Mouse (Mus musculus) CH12.LX (cell line): ENCODE measurements around the gene Tmem117. TPM values are rescaled to one million over a fixed set of nuclear protein-coding genes. Genes with fewer than 3 reads are reported as not detected.

Experiments used
- DNase-seq: peaks from one replicate; pipeline ENCODE4 v3.0.0-alpha.2; 2013; ENCODE audit errors: extremely low read depth
- H3K27ac ChIP-seq: 2 replicates; pipeline ENCODE4 v1.5.1; 2012; ENCODE audit warnings: low read depth, mild to moderate bottlenecking, control low read depth, moderate library complexity; ENCODE audit not compliant: insufficient read depth
- H3K27me3 ChIP-seq: replicated peaks from 2 replicates; pipeline ENCODE3; 2012; ENCODE audit warnings: inconsistent platforms
- H3K36me3 ChIP-seq, 2 experiments: replicated peaks in 1 of 2; 2 replicates each; pipeline versions ENCODE3 to v1.6.1; 2012; ENCODE audit warnings: inconsistent platforms in 1 of 2, low read length in 1 of 2, mild to moderate bottlenecking in 1 of 2, mixed read lengths in 1 of 2, moderate library complexity in 1 of 2; ENCODE audit not compliant: control insufficient read depth in 1 of 2, insufficient read depth in 1 of 2
- H3K4me1 ChIP-seq, 2 experiments: 2 replicates each; pipeline ENCODE4 v1.6.1; 2012; ENCODE audit warnings: inconsistent platforms in 1 of 2, moderate library complexity in 1 of 2; ENCODE audit not compliant: insufficient read depth in 2 of 2, control insufficient read depth in 1 of 2
- H3K4me2 ChIP-seq: 2 replicates; pipeline ENCODE4 v1.6.1; 2012; ENCODE audit warnings: low read depth, mild to moderate bottlenecking, control low read depth; ENCODE audit not compliant: poor library complexity, insufficient read depth, severe bottlenecking
- H3K4me3 ChIP-seq, 3 experiments: fragments of 150-350 bp in 1 of 3; sonication (generic) in 1 of 3; replicated peaks in 1 of 3; 2 replicates each; pipeline versions ENCODE3 to v1.5.1; 2011 to 2012; ENCODE audit warnings: low read depth in 2 of 3, low read length in 2 of 3, mild to moderate bottlenecking in 2 of 3, moderate library complexity in 2 of 3, control low read depth in 1 of 3, improper control_type of control experiment in 1 of 3, inconsistent platforms in 1 of 3, mixed read lengths in 1 of 3; ENCODE audit not compliant: poor library complexity in 1 of 3
- H3K79me2 ChIP-seq: replicated peaks from 2 replicates; pipeline ENCODE4 v1.6.1; 2012; ENCODE audit warnings: mild to moderate bottlenecking, moderate library complexity; ENCODE audit not compliant: control insufficient read depth, poor library complexity, insufficient read depth, severe bottlenecking; ENCODE audit errors: extremely low read depth
- H3K9ac ChIP-seq: 2 replicates; pipeline ENCODE4 v1.6.1; 2012; ENCODE audit warnings: low read depth, mild to moderate bottlenecking, control low read depth, moderate library complexity; ENCODE audit not compliant: insufficient read depth
- H3K9me3 ChIP-seq: replicated peaks from 2 replicates; pipeline ENCODE3; 2012; ENCODE audit warnings: low read length, inconsistent platforms, mixed read lengths
- BHLHE40 ChIP-seq: IDR thresholded peaks from 2 replicates; pipeline ENCODE4 v1.6.1; 2011; ENCODE audit warnings: mild to moderate bottlenecking, low read depth, low read length, improper control_type of control experiment
- CHD2 ChIP-seq: IDR thresholded peaks from 2 replicates; pipeline ENCODE4 v1.6.1; 2011; ENCODE audit warnings: low read length, improper control_type of control experiment
- CTCF ChIP-seq, 2 experiments: IDR thresholded peaks in 1 of 2; conservative IDR thresholded peaks in 1 of 2; 2 replicates each; pipeline ENCODE4 v1.5.1; 2011 to 2012; ENCODE audit warnings: low read depth in 2 of 2, low read length in 2 of 2, improper control_type of control experiment in 1 of 2, inconsistent platforms in 1 of 2, mild to moderate bottlenecking in 1 of 2, moderate library complexity in 1 of 2
- EP300 ChIP-seq: IDR thresholded peaks from 2 replicates; pipeline ENCODE4 v1.6.1; 2011; ENCODE audit warnings: low read length, improper control_type of control experiment
- ETS1 ChIP-seq: conservative IDR thresholded peaks from 2 replicates; pipeline ENCODE4 v1.6.1; 2012; ENCODE audit warnings: low read depth, mild to moderate bottlenecking, inconsistent platforms, low read length, improper control_type of control experiment, moderate library complexity
- JUN ChIP-seq: IDR thresholded peaks from 2 replicates; pipeline ENCODE4 v1.6.1; 2011; ENCODE audit warnings: low read depth, mild to moderate bottlenecking, low read length, improper control_type of control experiment, moderate library complexity; ENCODE audit not compliant: insufficient read depth
- MAFK ChIP-seq: IDR thresholded peaks from 2 replicates; pipeline ENCODE4 v1.6.1; 2011; ENCODE audit warnings: low read length, improper control_type of control experiment; ENCODE audit not compliant: insufficient replicate concordance
- MAZ ChIP-seq: IDR thresholded peaks from 2 replicates; pipeline ENCODE4 v1.6.1; 2012; ENCODE audit warnings: low read depth, mild to moderate bottlenecking, inconsistent platforms, low read length, improper control_type of control experiment, moderate library complexity
- MXI1 ChIP-seq: IDR thresholded peaks from 2 replicates; pipeline ENCODE4 v1.6.1; 2011; ENCODE audit warnings: mild to moderate bottlenecking, low read depth, low read length, improper control_type of control experiment
- NRF1 ChIP-seq: IDR thresholded peaks from 2 replicates; pipeline ENCODE4 v1.6.1; 2014; ENCODE audit warnings: low read depth, mild to moderate bottlenecking, inconsistent platforms, low read length, improper control_type of control experiment, moderate library complexity
- POLR2A ChIP-seq: IDR thresholded peaks from 2 replicates; pipeline ENCODE4 v1.6.1; 2011; ENCODE audit warnings: low read depth, mild to moderate bottlenecking, improper control_type of control experiment, low read length
- RAD21 ChIP-seq: IDR thresholded peaks from 2 replicates; pipeline ENCODE4 v1.6.1; 2011; ENCODE audit warnings: low read depth, mild to moderate bottlenecking, low read length, improper control_type of control experiment, moderate library complexity
- RCOR1 ChIP-seq: conservative IDR thresholded peaks from 2 replicates; pipeline ENCODE4 v1.6.1; 2012; ENCODE audit warnings: low read depth, mild to moderate bottlenecking, inconsistent platforms, low read length, improper control_type of control experiment
- SIN3A ChIP-seq: IDR thresholded peaks from 2 replicates; pipeline ENCODE4 v1.6.1; 2012; ENCODE audit warnings: low read length, improper control_type of control experiment, inconsistent platforms
- SMC3 ChIP-seq: IDR thresholded peaks from 2 replicates; pipeline ENCODE4 v1.6.1; 2011; ENCODE audit warnings: low read depth, low read length, improper control_type of control experiment
- TBP ChIP-seq: conservative IDR thresholded peaks from 2 replicates; pipeline ENCODE4 v1.6.1; 2011; ENCODE audit warnings: low read depth, low read length, improper control_type of control experiment
- UBTF ChIP-seq: IDR thresholded peaks from 2 replicates; pipeline ENCODE4 v1.6.1; 2012; ENCODE audit warnings: low read depth, mild to moderate bottlenecking, inconsistent platforms, low read length, improper control_type of control experiment, moderate library complexity
- USF1 ChIP-seq: IDR thresholded peaks from 2 replicates; pipeline ENCODE4 v1.6.1; 2014; ENCODE audit warnings: low read depth, mild to moderate bottlenecking, inconsistent platforms, low read length, improper control_type of control experiment
- USF2 ChIP-seq: conservative IDR thresholded peaks from 2 replicates; pipeline ENCODE4 v1.6.1; 2011; ENCODE audit warnings: low read depth, low read length, improper control_type of control experiment
- ZC3H11A ChIP-seq: IDR thresholded peaks from 2 replicates; pipeline ENCODE4 v1.6.1; 2012; ENCODE audit warnings: low read depth, mild to moderate bottlenecking, inconsistent platforms, low read length, improper control_type of control experiment
- ZMIZ1 ChIP-seq: IDR thresholded peaks from 2 replicates; pipeline ENCODE4 v1.6.1; 2012; ENCODE audit warnings: low read depth, mild to moderate bottlenecking, inconsistent platforms, low read length, improper control_type of control experiment
- ZNF384 ChIP-seq: IDR thresholded peaks from 2 replicates; pipeline ENCODE4 v1.6.1; 2012; ENCODE audit warnings: low read depth, low read length, improper control_type of control experiment, inconsistent platforms
- dilution Hi-C: fragments of 300-500 bp; cut with MboI; formaldehyde crosslinking; loops from 2 replicates; pipeline ENCODE4 v1.14.3; 2020; ENCODE audit warnings: low sequenced_read_pairs; ENCODE audit not compliant: extremely low pct_unique_long_range_greater_than_20kb, extremely low pct_ligation_motif_present
- in situ Hi-C: fragments of 300-500 bp; cut with MboI; formaldehyde crosslinking; loops from 3 replicates; pipeline ENCODE4 v1.14.3; 2019; ENCODE audit warnings: low sequenced_read_pairs, low pct_ligation_motif_present, low pct_unique_long_range_greater_than_20kb, mixed read lengths
- polyA plus RNA-seq: library from polyadenylated mRNA; unstranded; fragments of >175 nt; gene quantifications from 2 replicates; pipeline ENCODE4 v1.2.1, GENCODE M21; 2012; ENCODE audit warnings: low read depth; ENCODE audit not compliant: insufficient read length
- total RNA-seq, 2 experiments: library from RNA; depleted of rRNA; stranded (reverse); fragments of 300-350 nt in 1 of 2; fragments of >200 nt in 1 of 2; gene quantifications; 2 replicates each; pipeline ENCODE4 v1.2.3; 2012 to 2014

Tmem117 gene
- total and polyA plus RNA-seq, 3 experiments, result not detected

- no peak for DNase-seq
- H3K27ac ChIP-seq, result no peak overlapping the region
- peaks cover 0 to 12% of the 10 kb centered on the region in 2 experiments; a peak in 2 of 4 replicates for H3K4me1 ChIP-seq
- H3K36me3 ChIP-seq, result peaks cover 59 to 75% of the 10 kb centered on the region in 2 experiments
- H3K9me3 ChIP-seq, result no peaks in the 10 kb centered on the region
- in situ Hi-C loops, result no loop called here
- H3K9ac ChIP-seq, result no peak overlapping the region
- no peaks in the 10 kb centered on the region for H3K27me3 ChIP-seq
- peaks cover 18% of the 10 kb centered on the region for H3K79me2 ChIP-seq
- no peak for TF ChIP-seq MXI1
- no peak for TF ChIP-seq ZNF384
- TF ChIP-seq SMC3, result no peak
- no peak for TF ChIP-seq JUN
- no peak for TF ChIP-seq CHD2
- no peak for TF ChIP-seq ZMIZ1
- no peak for TF ChIP-seq ZC3H11A
- no peak for TF ChIP-seq USF1
- TF ChIP-seq RCOR1, result no peak
- no peak for TF ChIP-seq USF2
- TF ChIP-seq SIN3A, result no peak
- no peak for TF ChIP-seq MAZ
- no peak for TF ChIP-seq EP300
- TF ChIP-seq MAFK, result no peak
- no peak for TF ChIP-seq ETS1
- TF ChIP-seq UBTF, result no peak
- TF ChIP-seq TBP, result no peak
- no peak for TF ChIP-seq BHLHE40
- TF ChIP-seq NRF1, result no peak
- TF ChIP-seq RAD21, result no peak
- no peak overlapping the region for H3K4me3 ChIP-seq
- dilution Hi-C loops, result no loop called here
- H3K4me2 ChIP-seq, result no peak overlapping the region
Measured at GRCm38 (mm10) chr15:94583153-94583552, 45.9 kb upstream of the Tmem117 start.

- no peak overlapping the region for H3K27ac ChIP-seq
- in situ Hi-C loops (no loop called here), dilution Hi-C loops (no loop called here)
- H3K9ac ChIP-seq, result no peak overlapping the region
- no peak for DNase-seq
- peaks cover 0 to 12% of the 10 kb centered on the region in 2 experiments; a peak in 2 of 4 replicates for H3K4me1 ChIP-seq
- peaks cover 31% of the 10 kb centered on the region for H3K79me2 ChIP-seq
- no peak overlapping the region for H3K4me2 ChIP-seq
- H3K36me3 ChIP-seq, result peaks cover 53 to 67% of the 10 kb centered on the region in 2 experiments
- H3K4me3 ChIP-seq, result no peak overlapping the region
- no peaks in the 10 kb centered on the region for H3K27me3 ChIP-seq
- TF ChIP-seq POLR2A, result no peak
- no peak for TF ChIP-seq RCOR1
- no peak for TF ChIP-seq MAFK
- TF ChIP-seq CTCF (conservative IDR thresholded peaks at IDR 0.05 in 1 of 2, IDR thresholded peaks at IDR 0.05 in 1 of 2; ENCODE audit: low read depth in 2 of 2, low read length in 2 of 2), result peak in 1 of 2 experiments; percentile 40; a peak in 2 of 4 replicates
- H3K9me3 ChIP-seq, result no peaks in the 10 kb centered on the region
Measured at GRCm38 (mm10) chr15:94584738-94585137, 44.3 kb upstream of the Tmem117 start.
